Mouse (Mus musculus) spleen, adult 2 months (tissue): ENCODE data around the gene Arhgef2. TPM values are rescaled to one million over a fixed set of nuclear protein-coding genes. Genes with fewer than 3 reads are reported as not detected.

ENCODE experiments used
- DNase-seq, 2 experiments: peaks; one replicate each; pipeline versions ENCODE4 v3.0.0 to v3.0.0-alpha.2; 2012 to 2021; ENCODE audit warnings: low spot score in 2 of 2, low read depth in 1 of 2
- H3K27ac ChIP-seq: fragments of 200-500 bp; 2 replicates; pipeline ENCODE4 v1.5.1; 2012; ENCODE audit warnings: low read length, inconsistent platforms; ENCODE audit not compliant: insufficient read depth
- H3K27me3 ChIP-seq: fragments of 200-500 bp; 2 replicates; pipeline ENCODE4 v1.6.1; 2012; ENCODE audit warnings: mild to moderate bottlenecking, moderate library complexity, low read length, inconsistent platforms; ENCODE audit not compliant: control insufficient read depth, insufficient read depth
- H3K36me3 ChIP-seq: fragments of 200-500 bp; 2 replicates; pipeline ENCODE4 v1.6.1; 2012; ENCODE audit warnings: mild to moderate bottlenecking, low read length, inconsistent platforms; ENCODE audit not compliant: control insufficient read depth, insufficient read depth
- H3K4me1 ChIP-seq: fragments of 200-500 bp; 2 replicates; pipeline ENCODE4 v1.6.1; 2011; ENCODE audit warnings: inconsistent platforms; ENCODE audit not compliant: control insufficient read depth, insufficient read depth, insufficient read length
- H3K4me3 ChIP-seq: fragments of 200-500 bp; 2 replicates; pipeline ENCODE4 v1.5.1; 2011; ENCODE audit warnings: mild to moderate bottlenecking, inconsistent platforms; ENCODE audit not compliant: insufficient read depth, insufficient read length; ENCODE audit errors: extremely low read depth
- CTCF ChIP-seq: fragments of 200-500 bp; IDR thresholded peaks from 2 replicates; pipeline ENCODE4 v1.5.1; 2011; ENCODE audit warnings: mild to moderate bottlenecking, inconsistent platforms; ENCODE audit not compliant: insufficient read depth, insufficient read length, insufficient replicate concordance; ENCODE audit errors: extremely low read depth
- POLR2A ChIP-seq: fragments of 200-500 bp; IDR thresholded peaks from 2 replicates; pipeline ENCODE4 v1.6.1; 2011; ENCODE audit warnings: low read depth, low read length, inconsistent platforms
- WGBS: fragments of 180-500 bp; shearing (Covaris S2); methylation state at CpG from one replicate; pipeline ENCODE4 v1.1.7; 2018; 5-methylcytosine and 5-hydroxymethylcytosine counted together
- polyA plus RNA-seq: library from polyadenylated mRNA; depleted of rRNA; stranded (reverse); fragments of >200 nt; gene quantifications from 2 replicates; pipeline ENCODE4 v1.2.3, GENCODE M21; 2012

The Arhgef2 gene
- polyA plus RNA-seq, 1 experiment = 146 TPM

GRCm38 (mm10) chr3:88567892-88568291, 37.9 kb upstream of the Arhgef2 start:
- H3K27ac ChIP-seq = no peak overlapping the region
- no peaks in the 10 kb centered on the region for H3K27me3 ChIP-seq
- peaks cover 38% of the 10 kb centered on the region for H3K36me3 ChIP-seq
- TF ChIP-seq CTCF (no peak), POLR2A (no peak)
- 76% methylated on average over 6 of the region's 6 CpGs for WGBS
- DNase-seq = no peak
- no peaks in the 10 kb centered on the region for H3K4me1 ChIP-seq
- H3K4me3 ChIP-seq = no peak overlapping the region

DNA sequence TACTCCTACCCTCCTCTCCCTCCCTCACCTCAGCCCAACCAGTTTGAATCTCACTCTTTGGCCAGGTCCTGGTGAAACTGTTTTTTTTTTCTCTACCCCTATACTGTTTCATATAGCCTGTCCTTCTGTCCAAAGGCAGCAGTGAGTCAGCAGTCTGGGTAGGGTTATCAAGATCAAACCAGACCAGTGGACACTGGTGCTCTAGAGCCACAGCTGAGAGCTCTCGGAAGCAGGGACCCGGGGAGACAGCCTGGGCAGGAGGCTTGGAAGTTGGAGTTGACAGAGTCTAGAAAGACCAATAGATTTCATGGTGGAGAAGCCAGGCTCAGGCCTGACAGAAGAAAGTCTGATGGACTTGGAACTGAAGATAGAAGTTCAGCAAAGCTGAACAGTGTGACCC, 37.2 kb upstream of the Arhgef2 start:
- H3K27ac ChIP-seq = no peak overlapping the region
- no peaks in the 10 kb centered on the region for H3K4me1 ChIP-seq
- H3K27me3 ChIP-seq = no peaks in the 10 kb centered on the region
- no peak overlapping the region for H3K4me3 ChIP-seq
- TF ChIP-seq POLR2A = no peak
- no peak for TF ChIP-seq CTCF
- 99% methylated on average over 2 of the region's 2 CpGs for WGBS
- H3K36me3 ChIP-seq = peaks cover 32% of the 10 kb centered on the region
- DNase-seq = no peak

DNA sequence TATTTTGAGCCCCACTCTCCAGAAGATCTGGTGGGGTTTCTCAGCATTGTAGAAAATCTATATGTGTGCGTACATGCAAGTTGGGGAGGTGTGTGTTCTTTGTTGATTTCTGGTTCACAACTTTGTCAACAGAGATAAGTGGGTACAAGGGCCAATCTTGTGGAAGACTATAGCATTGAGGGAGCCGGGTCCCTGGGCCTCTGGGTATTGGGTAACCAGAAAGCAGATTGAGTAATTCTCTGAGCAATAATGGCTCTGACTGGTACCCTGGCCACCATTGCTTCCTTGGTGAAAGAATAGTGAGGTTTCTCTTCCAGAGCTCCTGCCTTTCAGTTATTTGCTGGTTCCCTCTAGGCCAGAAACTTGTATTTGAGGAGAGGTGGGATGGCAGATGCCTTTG, 36.7 kb upstream of the Arhgef2 start:
- H3K4me3 ChIP-seq = no peak overlapping the region
- no peak overlapping the region for H3K27ac ChIP-seq
- no peak for DNase-seq
- H3K36me3 ChIP-seq = peaks cover 30% of the 10 kb centered on the region
- WGBS = 92% methylated on average over 2 of the region's 2 CpGs
- H3K4me1 ChIP-seq = no peaks in the 10 kb centered on the region
- TF ChIP-seq POLR2A (no peak), CTCF (no peak)
- H3K27me3 ChIP-seq = no peaks in the 10 kb centered on the region

- no peak for TF ChIP-seq CTCF
- no peak for TF ChIP-seq POLR2A
- WGBS = 86% methylated on average over 5 of the region's 5 CpGs
- Histone ChIP-seq H3K36me3 (peaks cover 24% of the 10 kb centered on the region), H3K27me3 (no peaks in the 10 kb centered on the region), H3K4me3 (no peak overlapping the region), H3K4me1 (no peaks in the 10 kb centered on the region), H3K27ac (no peak overlapping the region)
- no peak for DNase-seq
Measured at GRCm38 (mm10) chr3:88569694-88570093, 36.1 kb upstream of the Arhgef2 start.

DNA sequence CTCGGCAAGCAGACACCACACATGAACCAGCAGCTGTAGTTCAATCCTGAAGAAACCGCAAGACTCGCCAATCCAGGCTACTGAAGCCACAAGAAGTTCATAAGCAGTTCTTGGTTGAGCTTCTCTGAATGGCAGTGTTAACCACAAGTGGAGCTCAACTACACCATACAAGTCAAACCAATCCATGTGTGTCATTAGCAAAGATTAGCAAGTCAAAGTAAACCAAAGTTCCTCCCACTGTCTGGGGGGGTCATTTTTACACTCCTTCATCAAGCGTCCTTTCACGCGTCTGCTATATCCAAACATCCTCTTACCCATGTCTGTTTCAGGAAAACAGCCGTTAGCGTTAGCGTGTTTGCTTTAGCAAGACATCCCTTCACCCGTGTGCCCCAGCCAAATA, 35.4 kb upstream of the Arhgef2 start:
- peaks cover 19% of the 10 kb centered on the region for H3K36me3 ChIP-seq
- 92% methylated on average over 10 of the region's 10 CpGs for WGBS

DNA sequence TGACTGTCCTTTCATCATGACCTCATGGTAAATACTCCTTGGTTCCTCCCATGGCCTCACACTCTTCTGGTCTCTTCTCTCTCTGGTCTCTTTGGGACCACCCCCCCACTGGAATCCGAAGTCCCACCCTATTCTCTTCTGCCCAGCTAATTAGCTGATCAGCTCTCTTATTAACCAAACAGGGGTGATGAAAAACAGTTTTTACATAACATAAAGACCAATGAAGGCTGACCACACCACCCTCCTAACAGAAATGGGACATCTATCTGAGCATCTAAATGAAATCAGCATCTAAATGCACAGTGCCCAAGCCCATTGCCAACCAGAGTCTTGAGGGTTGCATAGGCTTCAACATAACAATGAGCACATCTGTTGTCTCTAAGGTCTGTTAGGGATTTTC, 33.9 kb upstream of the Arhgef2 start:
- TF ChIP-seq CTCF (no peak), POLR2A (no peak)
- Histone ChIP-seq H3K36me3 (peaks cover 9% of the 10 kb centered on the region; the same call in 1 of the 2 replicates), H3K27ac (no peak overlapping the region), H3K27me3 (no peaks in the 10 kb centered on the region), H3K4me1 (no peaks in the 10 kb centered on the region), H3K4me3 (no peak overlapping the region)
- no peak for DNase-seq
- WGBS = 100% methylated on average over 1 of the region's 1 CpGs

More for the DNA sequence above, 35.4 kb upstream of the Arhgef2 start:
- Histone ChIP-seq H3K27ac (no peak overlapping the region), H3K4me3 (no peak overlapping the region), H3K4me1 (no peaks in the 10 kb centered on the region), H3K27me3 (no peaks in the 10 kb centered on the region)
- TF ChIP-seq POLR2A = no peak
- no peak for DNase-seq

DNA sequence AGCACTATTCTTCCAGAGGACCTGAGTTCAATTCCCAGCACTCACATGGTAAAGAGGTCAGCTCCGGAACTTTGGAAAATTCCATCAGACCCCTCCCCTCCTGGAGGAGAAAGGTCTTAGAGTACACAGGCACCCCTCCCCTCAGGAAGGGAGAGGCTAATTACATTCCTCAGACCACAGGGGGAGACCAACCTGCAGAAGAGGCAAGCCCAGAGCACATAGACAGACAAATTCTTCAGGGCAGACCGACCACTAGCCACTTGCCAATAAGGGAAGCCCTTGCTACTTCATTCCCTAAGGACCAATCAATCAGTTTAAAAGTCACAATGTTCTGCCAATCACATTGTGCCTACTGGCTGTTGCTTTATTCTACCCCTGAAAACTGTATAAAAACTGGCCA, 32.9 kb upstream of the Arhgef2 start:
- WGBS = 82% methylated on average over 2 of the region's 2 CpGs
- Histone ChIP-seq H3K36me3 (peaks cover 8% of the 10 kb centered on the region; the same call in 1 of the 2 replicates), H3K27me3 (no peaks in the 10 kb centered on the region), H3K4me1 (no peaks in the 10 kb centered on the region), H3K4me3 (no peak overlapping the region), H3K27ac (no peak overlapping the region)
- TF ChIP-seq CTCF (no peak), POLR2A (no peak)
- DNase-seq = no peak
